Mouse (Mus musculus): ENCODE data around the gene Chst1. TPM values are rescaled to one million over a fixed set of nuclear protein-coding genes. Genes with fewer than 3 reads are reported as not detected.

Chst1 gene
- 2.5 TPM in 2 replicates for polyA plus RNA-seq (2016; fragmentation: Nextera tagmentation; extraction: Ambion mirVana)

GRCm38 (mm10) chr2:92599487-92600347 is at the start of gene Chst1:
Gene Chst1, plus strand, starts transcription at chr2:92599707.
- peak within 1 kb of the TSS; percentile 83 for H3K27ac ChIP-seq (replicated peaks)
- H3K36me3 ChIP-seq (replicated peaks), result no peaks in the 10 kb centered on the region
- peak within 1 kb of the TSS; percentile 87 for H3K4me3 ChIP-seq
- no peaks in the 10 kb centered on the region for H3K9me3 ChIP-seq
- H3K27me3 ChIP-seq (replicated peaks; ENCODE audit: low read depth, poor library complexity, severe bottlenecking), result peaks cover 83% of the 10 kb centered on the region
- under 1% methylated on average over 75 of the region's 82 CpGs for WGBS
- peaks cover 68% of the 10 kb centered on the region for H3K4me1 ChIP-seq
- DNase-seq (ENCODE audit: low spot score), result peak; percentile 68

GRCm38 (mm10) chr2:92550051-92550450 is 49.5 kb upstream of the Chst1 start:
- WGBS, result 70% methylated on average over 2 of the region's 2 CpGs
- no peaks in the 10 kb centered on the region for H3K36me3 ChIP-seq (replicated peaks)
- no peaks in the 10 kb centered on the region for H3K9me3 ChIP-seq
- no peak overlapping the region for H3K4me3 ChIP-seq
- peaks cover 10% of the 10 kb centered on the region; the same call in 1 of the 2 replicates for H3K27me3 ChIP-seq (replicated peaks; ENCODE audit: low read depth, poor library complexity, severe bottlenecking)
- H3K27ac ChIP-seq (replicated peaks), result no peak overlapping the region
- H3K4me1 ChIP-seq, result peaks cover 7% of the 10 kb centered on the region
- DNase-seq (ENCODE audit: low spot score), result no peak

DNA sequence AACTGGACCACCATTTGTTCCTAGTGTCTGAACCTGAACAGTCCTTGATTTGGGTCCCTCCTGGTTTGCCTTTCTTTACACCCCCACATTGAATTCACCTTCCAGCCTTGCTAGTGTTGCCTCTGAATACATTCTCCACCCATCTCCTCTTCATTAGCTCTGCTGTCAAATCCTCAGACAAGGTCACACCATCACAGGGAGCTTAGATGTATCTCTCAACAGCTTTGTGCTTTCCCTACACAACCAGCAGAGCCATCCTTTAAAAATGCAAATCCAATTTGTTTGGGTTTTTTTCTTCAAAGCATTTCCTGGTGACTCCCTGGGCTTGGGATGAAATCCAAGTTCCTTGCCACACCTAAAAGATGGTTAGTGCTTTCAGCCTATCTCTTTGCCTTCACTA is 45.0 kb upstream of the Chst1 start:
- no peak for DNase-seq (ENCODE audit: low spot score)
- H3K4me1 ChIP-seq, result no peaks in the 10 kb centered on the region
- no peak overlapping the region for H3K27ac ChIP-seq (replicated peaks)
- H3K4me3 ChIP-seq, result no peak overlapping the region
- H3K27me3 ChIP-seq (replicated peaks; ENCODE audit: low read depth, poor library complexity, severe bottlenecking), result no peaks in the 10 kb centered on the region
- no peaks in the 10 kb centered on the region for H3K9me3 ChIP-seq
- H3K36me3 ChIP-seq (replicated peaks), result no peaks in the 10 kb centered on the region

- H3K4me3 ChIP-seq, result no peak overlapping the region
- H3K9me3 ChIP-seq, result peaks cover 15% of the 10 kb centered on the region
- H3K27ac ChIP-seq (replicated peaks), result no peak overlapping the region
- H3K36me3 ChIP-seq (replicated peaks), result no peaks in the 10 kb centered on the region
- no peak for DNase-seq (ENCODE audit: low spot score)
- H3K27me3 ChIP-seq (replicated peaks; ENCODE audit: low read depth, poor library complexity, severe bottlenecking), result no peaks in the 10 kb centered on the region
- 63% methylated on average over 4 of the region's 4 CpGs for WGBS
- no peaks in the 10 kb centered on the region for H3K4me1 ChIP-seq
These were observed 36.6 kb upstream of the Chst1 start for GRCm38 (mm10) chr2:92562930-92563329.

DNA sequence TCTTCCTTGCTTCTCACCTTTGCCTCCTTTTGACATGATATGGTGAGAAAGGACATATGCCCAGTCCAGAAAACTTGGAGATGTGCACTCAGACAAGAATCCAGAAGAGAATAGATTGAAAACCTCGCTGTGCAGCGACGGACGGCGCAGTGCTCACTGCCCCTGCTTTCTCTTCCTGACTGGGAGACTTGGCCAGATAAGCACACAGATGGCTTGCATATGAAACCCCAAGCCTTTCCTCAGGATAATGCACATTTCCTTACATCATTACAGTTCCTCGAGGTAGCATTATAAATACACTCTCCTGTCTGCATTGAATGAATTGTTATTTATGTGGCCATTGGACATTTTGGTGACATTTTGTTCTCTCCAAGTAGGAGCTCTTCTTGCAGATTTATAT is 28.9 kb upstream of the Chst1 start:
- no peak for DNase-seq (ENCODE audit: low spot score)
- Histone ChIP-seq H3K36me3 (replicated peaks) (no peaks in the 10 kb centered on the region), H3K27me3 (replicated peaks; ENCODE audit: low read depth, poor library complexity, severe bottlenecking) (no peaks in the 10 kb centered on the region), H3K27ac (replicated peaks) (no peak overlapping the region), H3K9me3 (peaks cover 7% of the 10 kb centered on the region; the same call in 1 of the 2 replicates), H3K4me3 (no peak overlapping the region), H3K4me1 (0 out of 2 replicates have a peak, but pooled peaks cover 8% of the 10 kb centered on the region)
- WGBS, result 89% methylated on average over 6 of the region's 6 CpGs

GRCm38 (mm10) chr2:92577824-92578223 is 21.7 kb upstream of the Chst1 start:
- Histone ChIP-seq H3K4me3 (no peak overlapping the region), H3K36me3 (replicated peaks) (no peaks in the 10 kb centered on the region), H3K4me1 (peaks cover 14% of the 10 kb centered on the region), H3K27me3 (replicated peaks; ENCODE audit: low read depth, poor library complexity, severe bottlenecking) (no peaks in the 10 kb centered on the region), H3K27ac (replicated peaks) (no peak overlapping the region), H3K9me3 (no peaks in the 10 kb centered on the region)
- WGBS, result 78% methylated on average over 9 of the region's 9 CpGs
- DNase-seq (ENCODE audit: low spot score), result no peak

DNA sequence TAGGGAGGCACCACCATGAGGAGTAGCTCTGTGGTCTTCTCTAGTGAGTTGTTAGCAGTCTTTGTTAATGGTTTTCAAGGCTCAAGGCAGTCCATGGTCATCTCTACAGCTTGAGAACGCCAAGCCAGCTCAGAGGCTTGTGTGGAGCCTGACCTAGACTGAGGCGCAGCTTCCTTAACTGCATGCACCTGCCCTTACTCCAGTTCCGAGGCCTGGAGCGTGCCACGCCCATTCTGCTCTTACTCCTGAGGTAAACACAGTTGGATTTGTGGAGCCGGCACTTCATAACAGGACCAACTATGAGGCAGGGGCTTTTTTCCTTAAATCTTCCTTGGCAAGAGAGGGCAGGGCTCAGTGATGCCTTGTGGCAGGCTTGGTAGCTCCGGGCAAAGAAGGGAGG is 18.2 kb upstream of the Chst1 start:
- H3K27ac ChIP-seq (replicated peaks), result no peak overlapping the region
- H3K4me1 ChIP-seq, result peaks cover 18% of the 10 kb centered on the region
- DNase-seq (ENCODE audit: low spot score), result no peak
- no peaks in the 10 kb centered on the region for H3K36me3 ChIP-seq (replicated peaks)
- H3K4me3 ChIP-seq, result no peak overlapping the region
- no peaks in the 10 kb centered on the region for H3K9me3 ChIP-seq
- H3K27me3 ChIP-seq (replicated peaks; ENCODE audit: low read depth, poor library complexity, severe bottlenecking), result no peaks in the 10 kb centered on the region
- 86% methylated on average over 7 of the region's 7 CpGs for WGBS

DNA sequence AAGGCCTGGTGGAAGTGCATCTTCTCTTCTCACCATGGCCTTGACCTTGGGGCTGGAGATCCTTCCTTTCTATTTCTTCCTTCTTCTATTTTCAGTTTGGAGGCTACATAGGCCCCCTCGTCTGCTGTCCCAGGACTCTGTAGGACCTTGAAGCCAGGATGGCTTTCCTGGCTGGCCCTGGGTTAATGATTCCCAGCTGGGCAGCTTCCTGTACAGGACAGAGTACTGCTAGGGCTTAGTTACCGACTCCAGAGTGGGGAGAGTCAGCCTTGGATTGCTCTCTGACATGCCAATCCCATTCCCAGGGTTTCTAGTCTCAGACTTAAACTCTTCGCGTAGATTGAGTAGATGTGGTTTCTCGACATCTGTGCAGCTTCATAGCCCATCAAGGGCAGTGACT is 16.9 kb upstream of the Chst1 start:
- H3K27ac ChIP-seq (replicated peaks), result peak overlapping the region; percentile 65
- WGBS, result 53% methylated on average over 5 of the region's 5 CpGs
- no peak overlapping the region for H3K4me3 ChIP-seq
- peaks cover 18% of the 10 kb centered on the region for H3K4me1 ChIP-seq
- peak; percentile 56 for DNase-seq (ENCODE audit: low spot score)
- H3K36me3 ChIP-seq (replicated peaks), result no peaks in the 10 kb centered on the region
- 0 out of 2 replicates have a peak, but pooled peaks cover 2% of the 10 kb centered on the region for H3K9me3 ChIP-seq
- no peaks in the 10 kb centered on the region for H3K27me3 ChIP-seq (replicated peaks; ENCODE audit: low read depth, poor library complexity, severe bottlenecking)

DNA sequence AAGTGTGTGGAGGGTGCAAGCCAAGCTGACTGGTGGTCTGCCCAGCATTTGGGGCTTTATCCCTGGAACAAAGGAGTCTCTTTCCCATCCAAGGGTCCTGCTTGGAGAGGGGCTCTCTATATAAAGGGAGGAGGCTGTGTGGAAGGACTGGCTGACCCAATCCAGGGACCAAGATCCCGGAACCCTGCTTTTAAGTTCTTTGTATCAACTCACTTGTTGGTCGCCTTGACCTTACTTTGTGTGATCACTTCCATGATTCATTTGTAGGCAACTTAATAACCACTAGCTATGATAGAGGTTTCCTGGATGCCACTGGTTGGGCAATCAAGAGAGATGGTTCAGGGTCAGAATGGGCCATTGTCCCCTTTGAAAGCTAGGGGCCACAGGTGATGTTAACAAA is 11.7 kb upstream of the Chst1 start:
- H3K36me3 ChIP-seq (replicated peaks), result no peaks in the 10 kb centered on the region
- no peak overlapping the region for H3K27ac ChIP-seq (replicated peaks)
- 87% methylated on average over 2 of the region's 2 CpGs for WGBS
- 0 out of 2 replicates have a peak, but pooled peaks cover 6% of the 10 kb centered on the region for H3K27me3 ChIP-seq (replicated peaks; ENCODE audit: low read depth, poor library complexity, severe bottlenecking)
- 0 out of 2 replicates have a peak, but pooled peaks cover 2% of the 10 kb centered on the region for H3K9me3 ChIP-seq
- H3K4me1 ChIP-seq, result peaks cover 13% of the 10 kb centered on the region
- H3K4me3 ChIP-seq, result no peak overlapping the region
- DNase-seq (ENCODE audit: low spot score), result no peak

DNA sequence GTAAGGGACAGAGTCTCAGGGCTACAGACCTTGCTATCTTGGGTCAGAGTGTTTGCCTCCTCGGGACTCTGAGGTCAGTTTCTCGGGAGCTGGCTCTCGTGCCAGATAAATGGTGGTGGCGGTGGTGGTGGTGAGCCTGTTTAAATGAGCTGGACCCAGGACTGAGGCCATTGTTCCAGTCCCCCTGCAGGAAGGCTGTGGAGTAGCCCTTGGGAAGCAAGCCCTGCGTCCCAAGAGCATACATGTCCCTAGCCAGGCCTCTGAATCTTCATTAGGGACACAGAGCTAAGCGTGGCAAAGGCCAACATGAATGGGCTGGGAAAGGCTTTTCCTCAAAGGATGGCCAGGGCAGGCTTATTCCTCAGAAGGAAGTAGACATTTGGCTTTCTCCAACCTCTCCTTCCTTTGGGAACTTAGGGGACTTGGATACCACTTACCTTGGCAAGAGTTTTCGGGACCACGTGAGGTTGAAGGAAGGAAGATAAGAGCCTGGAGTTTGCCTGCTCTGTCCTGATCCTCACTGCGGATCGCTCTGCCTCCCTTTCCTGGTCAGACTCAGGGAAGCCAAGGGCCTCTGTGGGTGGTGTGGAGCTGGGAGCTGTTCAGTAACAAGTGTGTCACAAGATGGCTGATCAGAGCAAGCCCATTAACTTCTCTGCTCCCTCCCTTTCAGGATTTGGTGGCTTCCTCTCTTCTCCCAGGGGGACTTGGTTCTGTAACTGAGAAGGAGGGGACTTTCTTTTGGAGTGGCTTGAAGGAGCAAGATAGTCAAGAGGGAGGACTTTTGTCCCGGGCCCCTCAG is 4.4 kb upstream of the Chst1 start:
- Histone ChIP-seq H3K36me3 (replicated peaks) (no peaks in the 10 kb centered on the region), H3K27me3 (replicated peaks; ENCODE audit: low read depth, poor library complexity, severe bottlenecking) (peaks cover 42% of the 10 kb centered on the region), H3K27ac (replicated peaks) (no peak overlapping the region), H3K9me3 (no peaks in the 10 kb centered on the region), H3K4me3 (no peak overlapping the region), H3K4me1 (peaks cover 34% of the 10 kb centered on the region)
- WGBS, result 64% methylated on average over 11 of the region's 11 CpGs
- no peak for DNase-seq (ENCODE audit: low spot score)

- no peaks in the 10 kb centered on the region for H3K36me3 ChIP-seq (replicated peaks)
- H3K4me1 ChIP-seq, result peaks cover 56% of the 10 kb centered on the region
- no peak overlapping the region for H3K4me3 ChIP-seq
- peaks cover 64% of the 10 kb centered on the region for H3K27me3 ChIP-seq (replicated peaks; ENCODE audit: low read depth, poor library complexity, severe bottlenecking)
- DNase-seq (ENCODE audit: low spot score), result peak; percentile 38
- H3K9me3 ChIP-seq, result no peaks in the 10 kb centered on the region
- no peak overlapping the region for H3K27ac ChIP-seq (replicated peaks)
- 6% methylated on average over 7 of the region's 7 CpGs for WGBS
These were observed 2.2 kb upstream of the Chst1 start for GRCm38 (mm10) chr2:92597291-92597690.

DNA sequence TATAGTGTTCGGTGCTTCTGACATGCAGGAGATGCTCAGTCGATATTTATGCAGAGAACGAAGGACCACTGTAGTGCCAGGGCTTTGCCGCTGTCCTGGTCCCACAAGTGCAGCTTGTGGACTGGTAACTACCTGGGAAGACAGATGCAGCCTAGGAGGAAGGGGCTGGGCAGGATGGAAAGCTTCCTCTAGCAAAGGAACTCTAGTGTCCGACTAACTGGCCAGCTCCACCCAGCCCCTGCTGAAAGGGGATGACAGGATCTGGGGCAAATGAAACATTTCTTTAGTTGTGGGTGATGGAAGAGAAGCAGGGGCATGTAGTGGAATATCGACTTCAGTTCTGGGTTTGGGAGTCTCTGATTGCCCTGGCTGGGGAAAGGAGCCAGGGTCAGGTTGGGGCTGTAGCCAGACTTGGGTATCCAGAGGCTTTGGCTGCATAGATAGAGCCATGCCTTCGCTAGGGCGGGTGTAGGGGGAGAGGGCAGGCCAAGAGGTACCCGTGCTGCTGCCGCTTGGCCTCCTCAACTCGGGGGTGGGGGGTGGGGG is 493 bp upstream of the Chst1 start:
- H3K4me3 ChIP-seq, result peak overlapping the region; percentile 87
- H3K27me3 ChIP-seq (replicated peaks; ENCODE audit: low read depth, poor library complexity, severe bottlenecking), result peaks cover 78% of the 10 kb centered on the region
- DNase-seq (ENCODE audit: low spot score), result no peak
- H3K4me1 ChIP-seq, result peaks cover 67% of the 10 kb centered on the region
- 24% methylated on average over 11 of the region's 11 CpGs for WGBS
- no peaks in the 10 kb centered on the region for H3K36me3 ChIP-seq (replicated peaks)
- no peaks in the 10 kb centered on the region for H3K9me3 ChIP-seq
- peak overlapping the region; percentile 83; the same call in 1 of the 2 replicates for H3K27ac ChIP-seq (replicated peaks)
